Mouse (Mus musculus): ENCODE measurements at regions not wholly inside any gene's neighbourhood (a gene's known extent, or its start where the extent isn't known, plus 50 kb on each side); places are given as distances from the start of the nearest gene placed in this dataset.
"Not testable (repeated sequence)": the region's sequence is repeated elsewhere in the genome, so short reads cannot be mapped to it uniquely, and the experiment has no call there.

DNA sequence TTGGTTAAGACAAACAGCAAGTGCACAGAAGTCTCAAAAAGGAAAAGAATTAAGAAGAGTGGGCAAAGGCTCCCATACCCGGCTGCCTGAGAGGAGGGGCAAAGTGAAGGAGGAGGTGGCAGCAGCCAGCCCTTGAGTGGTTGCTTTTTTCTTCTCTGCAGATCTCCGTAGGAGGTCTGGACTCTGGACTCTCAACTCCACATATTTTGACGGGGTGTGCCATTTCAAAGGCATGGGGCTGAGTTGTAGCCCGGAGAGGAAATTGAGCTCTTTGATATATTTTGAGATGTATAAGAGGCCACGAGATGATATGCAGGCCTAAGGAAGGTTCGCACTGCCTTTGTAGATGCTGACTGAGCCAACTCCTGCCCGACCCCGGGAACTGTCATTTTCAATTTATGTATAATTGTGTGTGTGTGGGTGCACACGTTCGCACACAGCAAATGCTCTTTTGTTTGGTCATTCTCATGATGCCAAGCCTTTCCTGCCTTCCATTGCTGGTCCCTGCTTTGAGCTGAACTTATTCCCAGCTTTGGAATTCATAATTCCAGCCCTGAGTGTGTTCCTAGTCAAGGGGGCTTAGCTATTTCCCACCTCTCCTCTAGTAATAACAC, 56.4 kb downstream of the Cxcr4 start:
- ATAC-seq (replicated peaks in 1 of 2; ENCODE audit: insufficient read depth in 1 of 2, low FRiP score in 2 of 2, low TSS enrichment in 1 of 2, low read depth in 1 of 2, poor library complexity in 2 of 2, severe bottlenecking in 2 of 2), result no peak

DNA sequence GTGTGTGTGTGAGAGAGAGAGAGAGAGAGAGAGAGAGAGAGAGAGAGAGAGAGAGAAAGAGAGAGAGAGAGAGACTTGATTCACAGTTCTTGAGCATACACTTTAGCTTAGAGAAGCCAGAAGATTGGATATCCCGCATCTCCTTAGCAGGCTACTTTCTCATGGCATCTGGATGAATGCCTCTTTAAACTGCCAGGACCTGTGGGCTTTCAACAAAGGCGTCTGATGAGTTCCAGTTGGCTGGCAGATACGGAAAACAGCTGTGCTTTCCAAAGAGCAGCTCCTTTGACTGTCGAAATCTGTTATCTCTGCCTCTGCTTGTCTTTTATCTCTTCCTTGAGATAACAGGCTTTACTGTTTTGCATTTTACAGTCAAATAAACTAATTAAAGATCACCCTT, 59.5 kb downstream of the Cxcr4 start:
- ATAC-seq (replicated peaks in 1 of 2; ENCODE audit: insufficient read depth in 1 of 2, low FRiP score in 2 of 2, low TSS enrichment in 1 of 2, low read depth in 1 of 2, poor library complexity in 2 of 2, severe bottlenecking in 2 of 2), result no peak

DNA sequence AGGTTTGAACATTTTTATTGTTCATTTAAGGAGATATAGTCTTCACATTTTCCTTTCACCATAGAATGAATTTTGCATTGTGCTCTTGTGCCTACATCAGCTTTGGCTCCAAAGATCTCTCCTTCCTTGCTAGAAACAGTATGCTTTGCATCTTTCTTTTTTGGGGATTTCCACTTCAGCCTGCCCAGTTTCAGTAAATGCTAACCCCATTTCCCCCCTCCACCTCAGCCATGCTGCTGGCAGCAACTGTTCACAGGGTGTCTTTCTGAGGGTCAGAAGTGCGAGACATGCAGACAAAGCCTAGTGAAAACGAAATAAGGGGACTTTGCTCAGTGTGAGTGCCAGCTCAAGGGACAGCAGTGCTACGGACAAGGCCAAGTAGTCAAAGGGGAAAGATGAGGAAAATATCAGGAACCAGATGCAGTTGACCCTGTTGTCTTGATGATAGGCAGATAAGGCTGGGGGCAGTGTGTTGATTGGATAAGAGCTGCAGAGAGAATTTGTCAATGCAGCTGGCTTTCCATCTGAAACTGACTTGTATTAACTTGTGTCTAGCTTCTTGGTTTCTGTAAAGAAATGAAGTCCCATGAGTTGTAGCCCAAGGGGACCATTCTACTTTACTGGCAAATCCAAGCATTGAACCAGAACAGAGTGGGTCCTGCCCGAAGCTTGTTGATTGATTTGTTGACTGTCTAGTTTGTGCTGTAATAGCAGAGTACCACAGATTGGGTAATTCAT, 62.1 kb downstream of the Cxcr4 start:
- no peak for ATAC-seq (replicated peaks in 1 of 2; ENCODE audit: insufficient read depth in 1 of 2, low FRiP score in 2 of 2, low TSS enrichment in 1 of 2, low read depth in 1 of 2, poor library complexity in 2 of 2, severe bottlenecking in 2 of 2)

DNA sequence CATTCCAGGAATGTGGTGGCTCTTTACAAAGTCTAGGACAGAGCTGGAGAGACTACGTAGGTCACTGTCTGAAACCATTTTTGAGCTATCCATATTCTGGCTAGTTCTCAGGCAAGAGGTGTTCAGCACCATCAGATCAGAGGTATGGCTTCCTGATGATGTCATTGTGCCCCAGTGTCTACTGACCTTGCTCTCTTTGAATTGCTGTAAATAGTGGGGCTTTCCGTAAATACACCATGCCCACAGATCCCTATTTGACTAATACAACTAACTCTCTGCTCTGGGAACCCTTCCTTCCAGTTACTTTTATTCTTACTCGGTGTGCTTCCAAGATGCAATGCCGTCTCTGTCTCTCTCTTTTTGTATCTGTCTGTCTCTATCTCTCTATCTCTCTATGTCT, 72.9 kb downstream of the Cxcr4 start:
- no peak for ATAC-seq (replicated peaks in 1 of 2; ENCODE audit: insufficient read depth in 1 of 2, low FRiP score in 2 of 2, low TSS enrichment in 1 of 2, low read depth in 1 of 2, poor library complexity in 2 of 2, severe bottlenecking in 2 of 2)

DNA sequence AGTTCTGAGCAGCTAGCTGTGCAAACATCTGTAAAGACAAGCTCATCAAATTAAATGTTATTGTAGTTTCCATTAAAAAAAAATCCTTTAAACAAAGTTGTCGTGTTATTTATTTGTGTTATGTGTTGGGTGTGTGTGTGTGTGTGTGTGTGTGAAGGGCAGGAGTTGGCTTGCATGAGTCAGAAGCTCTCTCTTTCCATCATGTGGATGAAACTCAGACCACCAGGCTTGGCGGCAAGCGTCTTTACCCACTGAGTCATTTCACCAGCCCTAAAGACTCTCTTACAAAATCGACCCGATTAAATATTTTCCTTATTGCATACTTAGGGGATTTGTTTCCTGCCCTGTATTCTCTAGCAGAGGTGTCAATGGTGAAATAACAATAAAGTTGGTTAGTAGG, 73.6 kb downstream of the Cxcr4 start:
- no peak for ATAC-seq (replicated peaks in 1 of 2; ENCODE audit: insufficient read depth in 1 of 2, low FRiP score in 2 of 2, low TSS enrichment in 1 of 2, low read depth in 1 of 2, poor library complexity in 2 of 2, severe bottlenecking in 2 of 2)

DNA sequence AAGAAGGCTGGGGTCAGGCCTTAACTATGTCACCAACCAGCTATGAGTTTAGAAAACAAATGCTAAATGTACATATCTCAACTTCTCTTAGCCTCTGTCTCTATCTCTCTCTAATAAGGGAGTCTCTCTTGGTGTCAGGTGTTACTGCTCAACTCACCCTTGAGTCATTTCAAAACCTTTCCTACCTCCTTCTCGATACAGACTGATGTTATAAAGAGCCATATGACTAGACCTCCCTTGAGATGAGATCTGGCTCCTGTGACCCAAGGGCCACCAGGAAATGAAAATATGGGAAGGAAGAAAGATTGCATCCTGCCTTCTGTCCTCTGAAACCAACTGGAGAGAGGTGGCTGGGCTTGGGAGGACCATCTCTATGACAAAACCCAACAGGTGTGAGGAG, 74.7 kb downstream of the Cxcr4 start:
- ATAC-seq (replicated peaks in 1 of 2; ENCODE audit: insufficient read depth in 1 of 2, low FRiP score in 2 of 2, low TSS enrichment in 1 of 2, low read depth in 1 of 2, poor library complexity in 2 of 2, severe bottlenecking in 2 of 2), result no peak

DNA sequence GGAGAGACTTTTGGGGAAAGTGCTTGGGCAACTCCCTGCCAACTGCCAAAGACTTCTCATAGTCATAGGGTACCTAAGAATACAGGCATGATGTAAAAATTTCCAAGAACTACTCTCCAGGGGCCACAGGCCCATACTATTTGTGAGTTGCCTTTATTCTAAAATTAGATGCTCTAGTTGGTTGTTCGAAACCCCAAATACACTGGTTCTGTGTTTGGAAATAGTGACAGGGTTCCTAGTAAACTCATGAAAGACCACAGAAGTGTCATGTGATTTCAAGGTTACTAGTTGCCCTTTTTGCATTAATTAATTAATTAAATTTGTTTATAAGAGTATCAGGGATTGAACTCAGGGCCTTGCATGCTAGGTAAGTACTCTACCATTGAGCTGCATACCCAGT, 77.8 kb downstream of the Cxcr4 start:
- ATAC-seq (replicated peaks in 1 of 2; ENCODE audit: insufficient read depth in 1 of 2, low FRiP score in 2 of 2, low TSS enrichment in 1 of 2, low read depth in 1 of 2, poor library complexity in 2 of 2, severe bottlenecking in 2 of 2), result no peak

DNA sequence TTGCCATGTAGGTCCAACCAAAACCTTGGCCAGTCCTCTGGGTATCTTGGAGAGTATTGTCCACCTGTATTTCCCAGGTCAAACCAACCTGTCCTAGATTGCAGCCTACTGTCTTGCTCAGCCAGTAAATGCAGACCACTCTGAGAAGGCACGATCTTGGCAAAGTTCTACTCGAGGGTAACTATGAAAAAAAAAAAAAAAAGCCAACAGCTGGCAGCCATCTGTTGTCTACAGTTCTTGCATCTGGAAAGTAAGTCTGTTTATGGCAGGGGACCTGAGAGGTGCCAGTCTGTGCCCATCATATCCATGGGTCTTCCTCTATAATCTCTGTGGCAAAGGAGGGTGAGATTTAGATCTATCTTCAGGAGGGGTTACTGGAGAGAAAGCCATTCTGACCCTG, 78.2 kb downstream of the Cxcr4 start:
- no peak for ATAC-seq (replicated peaks in 1 of 2; ENCODE audit: insufficient read depth in 1 of 2, low FRiP score in 2 of 2, low TSS enrichment in 1 of 2, low read depth in 1 of 2, poor library complexity in 2 of 2, severe bottlenecking in 2 of 2)

DNA sequence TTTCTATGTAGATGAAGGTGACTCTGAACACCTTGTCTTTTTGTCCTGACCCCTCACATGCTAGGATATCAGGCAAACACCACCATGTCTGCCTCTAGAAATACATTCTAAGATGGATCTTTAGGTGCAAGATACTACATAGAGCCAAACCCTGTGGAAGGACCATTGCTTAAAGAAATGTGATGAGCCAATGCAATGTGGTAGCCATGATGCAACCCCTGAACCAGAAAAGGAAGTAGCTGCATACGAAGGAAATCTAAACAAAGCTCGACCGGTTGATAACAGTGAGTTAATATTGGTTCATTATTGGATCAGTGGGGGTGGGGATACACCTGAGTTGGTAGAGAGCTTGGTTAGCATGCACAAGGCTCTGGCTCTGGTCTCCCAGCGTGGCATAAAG, 78.9 kb downstream of the Cxcr4 start:
- ATAC-seq (replicated peaks in 1 of 2; ENCODE audit: insufficient read depth in 1 of 2, low FRiP score in 2 of 2, low TSS enrichment in 1 of 2, low read depth in 1 of 2, poor library complexity in 2 of 2, severe bottlenecking in 2 of 2), result peak in 1 of 2 experiments; percentile 53; a peak in 2 of 4 replicates

DNA sequence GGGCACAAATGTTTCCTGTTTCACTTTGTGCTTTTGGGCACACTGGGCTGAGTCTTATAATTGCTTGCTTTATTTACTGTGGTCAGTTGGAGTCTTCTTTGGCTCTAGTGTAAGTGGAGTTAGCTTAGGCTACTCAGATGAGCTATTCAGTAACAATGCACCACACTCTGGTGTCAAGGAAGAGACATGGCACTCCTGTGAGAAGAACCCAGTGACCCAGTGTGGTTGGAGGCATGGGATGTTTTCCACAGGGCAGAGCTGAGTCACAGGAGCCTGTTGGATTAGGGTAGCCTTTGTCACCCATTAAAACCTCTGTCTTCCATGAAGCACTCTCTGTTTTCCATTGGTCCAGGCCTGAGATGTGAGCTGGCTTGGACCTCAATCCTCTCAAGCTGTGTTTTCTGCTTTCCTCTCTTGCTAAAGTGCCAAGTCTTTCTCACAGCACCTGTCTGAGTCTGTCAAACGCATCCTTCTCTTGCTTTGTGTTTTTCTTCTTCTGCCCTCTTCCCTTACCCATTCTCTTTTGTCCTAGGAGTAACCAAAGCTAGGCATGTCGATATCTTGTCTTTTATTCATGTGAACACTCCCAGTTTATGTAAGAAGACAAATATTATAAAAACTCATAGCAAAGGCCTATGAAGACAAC, 83.2 kb downstream of the Cxcr4 start:
- no peak for ATAC-seq (replicated peaks in 1 of 2; ENCODE audit: insufficient read depth in 1 of 2, low FRiP score in 2 of 2, low TSS enrichment in 1 of 2, low read depth in 1 of 2, poor library complexity in 2 of 2, severe bottlenecking in 2 of 2)

DNA sequence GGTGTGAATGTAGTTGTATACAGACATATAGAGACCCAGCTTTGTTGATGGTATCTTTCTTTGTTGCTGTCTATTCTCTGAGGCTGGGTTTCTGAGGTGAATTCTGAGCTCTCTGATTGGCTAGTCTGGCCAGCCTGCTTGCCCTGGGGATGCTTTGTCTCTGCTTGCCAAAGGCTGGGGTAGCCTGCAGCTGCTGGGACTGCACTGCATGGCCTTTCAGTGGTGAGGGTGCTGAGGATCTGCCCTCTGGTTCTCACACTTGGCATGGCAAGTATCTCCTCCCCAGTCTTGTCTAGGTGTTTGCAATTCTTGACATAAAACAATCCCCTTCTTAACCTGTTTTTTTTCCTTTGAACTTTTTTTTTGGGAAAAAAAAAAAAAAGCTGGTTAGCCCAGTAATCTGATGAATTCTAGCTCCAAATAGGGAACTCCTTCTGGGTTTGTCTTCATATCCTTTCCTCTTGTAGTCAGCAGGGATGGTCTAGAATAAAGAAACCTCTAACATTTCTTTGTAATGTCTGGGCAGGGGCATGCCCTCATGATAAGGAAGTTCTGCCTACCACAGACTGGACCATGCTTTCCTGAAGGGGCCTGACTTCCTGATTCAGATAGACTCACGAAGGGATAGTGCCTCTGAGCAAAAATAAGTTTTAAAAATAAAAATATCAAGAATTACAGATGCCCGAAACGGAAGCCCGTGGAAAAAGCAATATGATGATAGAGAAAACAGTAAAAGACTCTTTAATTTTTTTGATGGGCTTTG, 85.4 kb downstream of the Cxcr4 start:
- ATAC-seq (replicated peaks in 1 of 2; ENCODE audit: insufficient read depth in 1 of 2, low FRiP score in 2 of 2, low TSS enrichment in 1 of 2, low read depth in 1 of 2, poor library complexity in 2 of 2, severe bottlenecking in 2 of 2), result peak; percentile 93 to 95

DNA sequence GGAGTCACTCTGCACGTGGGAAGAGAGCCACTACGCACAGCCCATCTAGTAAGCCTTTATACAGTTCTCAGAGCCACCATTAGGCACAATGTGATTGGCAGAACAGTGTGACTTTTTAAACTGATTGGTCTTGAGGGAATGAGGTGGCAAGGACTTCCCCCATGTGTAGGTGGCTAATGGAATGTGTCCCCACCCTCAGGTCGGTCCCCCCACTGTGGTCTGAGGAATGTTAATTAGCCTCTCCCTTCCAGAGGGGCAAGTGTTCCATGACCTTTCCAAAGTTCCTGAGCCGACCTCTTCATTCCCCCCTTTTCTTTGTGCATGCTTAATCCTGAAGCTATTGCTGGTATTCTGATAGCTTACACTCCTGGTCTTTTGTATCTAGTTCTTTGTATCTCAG, 87.2 kb upstream of the Dars start:
- ATAC-seq (replicated peaks in 1 of 2; ENCODE audit: insufficient read depth in 1 of 2, low FRiP score in 2 of 2, low TSS enrichment in 1 of 2, low read depth in 1 of 2, poor library complexity in 2 of 2, severe bottlenecking in 2 of 2), result no peak

DNA sequence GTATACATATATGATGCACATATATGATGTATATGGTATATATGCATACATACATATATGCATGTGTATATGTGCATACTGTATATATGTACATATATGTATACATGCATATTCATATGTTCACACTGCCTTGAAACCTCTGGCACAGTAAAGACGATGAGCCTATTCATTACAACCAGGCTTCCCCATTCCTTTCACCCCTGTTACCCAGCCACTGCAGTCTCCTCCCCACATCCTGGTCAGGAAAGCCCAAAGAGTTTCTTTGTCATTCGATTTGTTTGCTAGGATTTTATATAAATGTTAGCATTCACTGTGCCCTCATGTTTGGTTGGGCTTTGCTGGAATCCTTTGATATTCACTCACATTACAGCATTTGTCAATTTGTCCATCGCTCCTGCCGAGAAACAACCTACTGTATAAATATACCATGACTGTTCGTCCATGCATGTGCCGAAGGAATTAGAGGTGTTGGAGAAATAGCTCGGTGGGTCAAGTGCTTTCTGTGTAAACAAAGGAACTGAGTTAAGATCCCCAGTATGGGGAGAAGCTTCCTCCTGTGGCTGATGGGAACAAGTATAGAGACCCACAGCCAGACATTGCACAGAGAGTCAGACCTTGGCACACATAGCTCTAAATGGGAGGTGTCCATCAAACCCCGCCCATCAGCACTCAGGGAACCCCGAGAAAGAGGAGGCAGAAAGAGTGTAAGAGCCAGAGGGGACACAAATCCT, 81.0 kb upstream of the Dars start:
- no peak for ATAC-seq (replicated peaks in 1 of 2; ENCODE audit: insufficient read depth in 1 of 2, low FRiP score in 2 of 2, low TSS enrichment in 1 of 2, low read depth in 1 of 2, poor library complexity in 2 of 2, severe bottlenecking in 2 of 2)

DNA sequence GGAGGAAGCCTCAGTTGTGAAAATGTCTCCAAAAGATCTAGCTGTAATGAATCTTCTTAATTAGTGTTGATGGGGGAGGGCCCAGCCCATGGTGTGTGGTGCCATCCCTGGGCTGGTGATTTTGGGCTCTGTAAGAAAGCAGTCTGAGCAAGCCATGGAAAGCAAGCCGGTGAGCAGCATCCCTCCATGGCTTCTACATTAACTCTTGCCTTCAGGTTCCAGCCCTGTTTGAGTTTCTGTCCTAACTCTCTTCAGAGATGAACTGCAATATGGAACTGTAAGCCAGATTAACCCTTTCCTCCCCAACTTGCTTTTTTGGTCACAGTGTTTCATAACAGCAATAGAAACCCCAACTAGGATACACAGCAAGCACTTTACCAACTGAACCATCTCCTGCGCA, 75.1 kb upstream of the Dars start:
- ATAC-seq (replicated peaks in 1 of 2; ENCODE audit: insufficient read depth in 1 of 2, low FRiP score in 2 of 2, low TSS enrichment in 1 of 2, low read depth in 1 of 2, poor library complexity in 2 of 2, severe bottlenecking in 2 of 2), result no peak

DNA sequence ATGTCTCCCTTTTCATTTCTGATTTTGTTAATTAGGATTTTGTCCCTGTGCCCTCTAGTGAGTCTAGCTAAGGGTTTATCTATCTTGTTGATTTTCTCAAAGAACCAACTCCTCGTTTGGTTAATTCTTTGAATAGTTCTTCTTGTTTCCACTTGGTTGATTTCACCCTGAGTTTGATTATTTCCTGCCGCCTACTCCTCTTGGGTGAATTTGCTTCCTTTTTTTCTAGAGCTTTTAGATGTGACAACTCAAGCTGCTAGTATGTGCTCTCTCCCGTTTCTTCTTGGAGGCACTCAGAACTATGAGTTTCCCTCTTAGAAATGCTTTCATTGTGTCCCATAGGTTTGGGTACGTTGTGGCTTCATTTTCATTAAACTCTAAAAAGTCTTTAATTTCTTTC, 70.0 kb upstream of the Dars start:
- ATAC-seq (replicated peaks in 1 of 2; ENCODE audit: insufficient read depth in 1 of 2, low FRiP score in 2 of 2, low TSS enrichment in 1 of 2, low read depth in 1 of 2, poor library complexity in 2 of 2, severe bottlenecking in 2 of 2), result not testable (repeated sequence)

DNA sequence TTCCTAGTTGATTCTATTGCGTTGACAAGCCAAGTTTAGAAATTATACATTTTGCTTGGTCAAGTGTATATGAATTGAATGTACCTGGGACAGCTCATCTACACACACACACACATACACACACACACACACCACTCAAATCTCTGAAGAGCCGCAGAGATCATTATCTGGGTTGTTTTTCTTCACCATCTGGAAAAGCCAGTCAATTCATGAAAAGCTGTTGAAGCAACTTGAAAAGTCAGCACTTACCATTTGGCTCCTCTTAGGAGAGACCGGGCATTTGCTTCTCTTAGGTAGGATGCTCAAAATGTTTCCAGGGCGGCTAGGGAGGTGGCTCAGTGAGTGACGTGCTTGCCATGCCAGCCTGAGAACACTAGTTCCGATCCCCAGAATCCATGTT, 61.2 kb upstream of the Dars start:
- no peak for ATAC-seq (replicated peaks in 1 of 2; ENCODE audit: insufficient read depth in 1 of 2, low FRiP score in 2 of 2, low TSS enrichment in 1 of 2, low read depth in 1 of 2, poor library complexity in 2 of 2, severe bottlenecking in 2 of 2)

DNA sequence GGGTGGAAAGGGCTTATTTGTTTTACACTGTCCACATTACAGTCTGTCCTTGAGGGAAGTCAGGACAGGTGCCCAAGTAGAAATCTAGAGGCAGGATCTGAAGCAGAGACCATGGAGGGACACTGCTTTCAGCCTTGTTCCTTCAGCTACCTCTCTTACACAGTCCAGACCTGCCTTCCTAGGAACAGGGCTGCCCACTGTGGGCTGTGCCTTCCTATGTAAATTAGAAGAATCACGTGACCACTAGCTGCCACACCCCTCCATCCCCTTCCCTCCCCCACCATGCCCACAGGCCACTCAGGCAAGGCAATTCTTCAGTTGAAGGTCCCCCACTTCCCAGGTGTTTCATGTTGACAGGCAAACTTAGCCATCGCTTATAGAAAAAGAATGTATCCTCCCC, 60.5 kb upstream of the Dars start:
- ATAC-seq (replicated peaks in 1 of 2; ENCODE audit: insufficient read depth in 1 of 2, low FRiP score in 2 of 2, low TSS enrichment in 1 of 2, low read depth in 1 of 2, poor library complexity in 2 of 2, severe bottlenecking in 2 of 2), result no peak
